Mouse (Mus musculus) CD4-positive, CD25-positive, alpha-beta regulatory T cell, adult 4 months (primary cell): ENCODE measurements around the gene Ms4a6d. TPM values are rescaled to one million over a fixed set of nuclear protein-coding genes. Genes with fewer than 3 reads are reported as not detected.
A peak's percentile ranks its signal among the peaks of the same experiment; 100 is the strongest.

ENCODE experiments used
- ATAC-seq: one replicate; pipeline ENCODE4 v1.8.0; 2017
- polyA plus RNA-seq, 2 experiments: library from polyadenylated mRNA; unstranded; fragments of 100-300 nt; shearing (Covaris generic); gene quantifications; one replicate each; pipeline ENCODE4 v1.2.1; 2017

Ms4a6d gene
- 10 to 100 TPM in 1 of 2 experiments, 1 to 10 TPM in 1; 8.9 to 10.9 TPM for polyA plus RNA-seq

DNA sequence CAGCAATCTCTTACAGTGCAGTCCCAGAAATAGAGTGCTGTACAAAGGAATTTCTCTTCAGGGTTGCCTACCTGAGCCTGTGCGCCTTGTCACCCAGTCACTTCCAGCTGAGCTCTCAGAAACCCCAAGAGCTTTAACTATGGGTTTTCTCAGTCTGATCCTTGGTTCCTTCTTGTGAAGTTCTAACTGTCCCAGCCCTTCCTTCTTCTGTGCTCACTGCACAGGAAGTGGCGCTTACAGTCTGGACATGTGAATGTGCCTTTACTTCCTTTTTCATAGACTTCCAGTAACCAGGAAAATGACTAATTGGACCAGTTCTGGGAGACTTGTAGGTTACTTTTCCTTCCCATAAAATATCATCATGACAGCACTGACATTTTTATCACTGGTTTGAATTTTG, at the start of gene Ms4a6d:
Ms4a6d (minus strand) TSS at position 247 of the 400 bp plus-strand sequence.
- no peak for ATAC-seq

DNA sequence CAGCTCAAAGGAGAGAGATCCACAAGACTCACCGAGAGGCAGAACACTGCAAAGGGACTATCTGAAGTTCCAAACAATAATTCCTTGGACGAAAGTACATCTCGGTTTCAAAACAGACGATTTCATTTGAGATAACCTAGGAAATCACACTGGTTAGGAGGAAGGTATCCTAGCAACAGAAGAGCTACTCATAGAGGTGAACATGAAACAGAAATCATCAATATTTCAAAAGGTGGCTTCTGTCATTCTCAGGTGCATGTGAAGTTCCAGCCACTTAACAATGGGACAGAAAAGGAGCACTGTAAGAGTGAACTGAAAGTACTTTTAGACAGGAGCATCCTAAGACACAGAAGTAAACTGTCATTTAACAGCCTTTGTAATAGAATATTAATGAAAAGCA, 44.9 kb upstream of the Ms4a6d start:
- ATAC-seq, result no peak

DNA sequence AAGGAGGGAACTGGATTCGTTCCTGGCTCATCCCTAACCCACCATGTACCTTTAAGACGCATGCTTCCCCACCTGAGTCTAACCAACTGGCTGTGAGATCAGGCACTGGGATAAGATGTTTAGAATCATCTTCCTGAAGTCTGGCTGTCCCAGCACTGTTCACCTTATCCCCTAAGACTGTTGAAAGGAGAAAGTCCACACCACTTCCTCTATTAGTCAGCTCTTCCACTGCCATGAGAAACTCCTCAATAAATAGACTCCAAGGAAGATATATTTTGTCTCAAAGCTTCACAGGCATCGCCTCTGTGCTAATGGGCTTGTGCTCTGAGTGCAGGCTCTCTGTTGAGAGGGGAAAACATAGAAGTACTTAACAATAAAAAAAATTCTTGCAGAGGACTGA, 41.5 kb upstream of the Ms4a6d start:
- no peak for ATAC-seq

DNA sequence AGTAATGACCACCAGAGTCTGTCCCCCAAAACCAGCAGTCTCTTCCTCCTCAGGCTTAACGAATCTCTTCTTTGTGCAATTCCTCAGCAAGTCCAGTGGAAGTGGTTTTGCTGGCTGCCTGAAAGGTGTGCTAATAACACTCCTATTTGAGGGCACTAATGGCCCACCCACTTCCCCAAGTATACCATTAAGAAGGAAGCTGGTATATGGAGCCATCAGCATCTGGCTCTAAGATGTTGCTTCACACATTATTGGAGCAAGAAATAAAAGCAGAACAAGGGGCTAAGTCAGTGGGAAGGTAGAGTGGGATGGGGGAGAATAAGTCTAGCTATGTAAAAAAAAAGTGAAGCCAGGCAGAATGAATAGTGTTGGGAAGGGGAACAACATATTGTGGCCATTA, 36.1 kb upstream of the Ms4a6d start, which contains the start of gene Ms4a3:
Ms4a3 (minus strand) TSS at position 120 of the 400 bp plus-strand sequence.
- ATAC-seq, result no peak

DNA sequence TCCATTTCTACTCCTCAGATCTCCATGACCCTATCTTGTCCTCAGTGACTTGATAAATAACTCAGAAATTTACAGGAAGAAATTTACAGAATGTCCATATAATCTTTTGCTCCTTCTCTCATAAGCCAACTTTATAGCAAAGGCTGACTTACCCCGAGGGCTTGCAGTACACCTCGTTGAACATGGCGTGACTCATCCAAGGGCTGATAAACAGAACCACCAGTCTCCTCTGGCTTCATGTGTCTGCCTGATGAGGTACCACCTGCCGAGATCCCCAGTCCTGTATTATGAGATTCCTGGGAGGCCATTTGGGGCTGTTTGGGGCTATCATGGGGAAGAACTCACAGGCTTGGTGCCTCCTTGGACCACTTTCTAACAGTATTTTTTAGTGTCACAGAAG, 34.4 kb upstream of the Ms4a6d start:
- no peak for ATAC-seq

DNA sequence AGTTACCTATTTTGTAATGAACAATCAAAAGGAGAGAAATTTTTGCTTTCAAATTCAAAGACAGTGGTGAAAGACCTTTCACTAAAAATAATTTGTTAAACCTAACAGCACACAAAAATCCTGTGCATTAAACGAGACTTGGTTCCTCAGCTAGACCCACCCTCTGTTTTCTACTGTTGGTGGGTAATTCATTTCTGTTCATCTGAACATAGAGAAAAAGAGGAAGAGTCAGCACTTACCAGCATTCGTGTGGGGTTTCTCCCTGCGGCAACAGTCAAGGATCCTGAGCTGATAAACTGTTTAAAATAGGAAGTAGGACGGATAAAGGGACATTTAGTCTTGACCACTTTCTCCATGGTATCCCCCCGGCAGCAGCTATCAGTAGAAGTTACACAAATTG, 30.9 kb upstream of the Ms4a6d start:
- no peak for ATAC-seq

DNA sequence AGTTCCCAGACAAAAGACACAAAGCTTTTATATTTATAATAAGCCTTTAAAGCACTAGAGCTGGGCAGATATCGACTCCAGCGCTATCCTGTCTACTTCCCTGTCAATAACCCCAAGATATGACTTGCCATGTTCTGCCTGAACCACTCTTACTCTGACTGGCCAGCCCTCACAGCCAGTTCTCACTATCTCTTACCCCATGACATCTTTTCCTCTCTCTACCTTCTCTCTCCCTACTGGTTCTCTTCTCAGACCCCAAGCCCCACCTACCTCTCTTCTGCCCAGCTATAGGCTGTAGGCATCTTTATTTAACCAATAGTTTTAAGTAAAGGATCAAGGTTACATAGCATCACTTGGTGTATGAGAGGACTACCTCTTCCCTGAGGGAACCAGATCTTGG, 29.7 kb upstream of the Ms4a6d start:
- no peak for ATAC-seq

DNA sequence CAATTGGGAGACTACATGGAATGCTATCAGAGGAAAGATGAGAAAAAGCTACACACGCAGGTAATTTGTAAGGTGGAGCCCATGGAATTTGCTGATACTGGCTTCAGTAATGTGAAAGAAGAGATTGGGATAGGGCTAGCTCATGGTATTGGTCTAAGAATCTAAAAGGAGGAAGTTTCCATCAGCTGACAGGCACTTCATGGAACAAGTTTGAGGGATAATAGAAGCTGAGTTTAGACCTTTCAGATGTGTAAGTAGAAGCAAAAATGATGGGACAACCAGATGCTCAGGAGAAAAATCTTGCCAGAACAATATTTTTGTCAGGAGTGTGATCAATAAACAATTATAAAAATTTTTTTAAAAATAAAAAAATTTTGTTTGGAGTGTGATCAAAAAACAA, 29.1 kb upstream of the Ms4a6d start:
- ATAC-seq, result no peak

DNA sequence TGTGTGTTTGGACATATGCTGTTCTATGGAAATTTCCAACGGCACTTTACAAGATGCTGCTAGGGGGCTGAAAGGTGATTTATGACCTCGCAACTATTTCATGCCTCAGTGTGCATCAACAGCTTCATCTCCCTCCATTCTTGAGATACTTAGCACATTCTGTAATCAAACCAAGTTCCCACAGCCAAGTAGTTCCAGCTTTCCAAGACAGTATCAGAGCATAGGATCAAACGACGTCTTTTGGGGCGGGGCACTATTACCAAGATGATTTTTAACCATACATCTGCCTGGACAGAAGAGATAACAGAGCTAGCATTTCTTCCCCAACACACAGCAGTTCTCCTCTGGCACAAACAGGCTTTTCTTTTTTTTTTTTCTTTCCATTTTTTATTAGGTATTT, 20.6 kb upstream of the Ms4a6d start:
- no peak for ATAC-seq

DNA sequence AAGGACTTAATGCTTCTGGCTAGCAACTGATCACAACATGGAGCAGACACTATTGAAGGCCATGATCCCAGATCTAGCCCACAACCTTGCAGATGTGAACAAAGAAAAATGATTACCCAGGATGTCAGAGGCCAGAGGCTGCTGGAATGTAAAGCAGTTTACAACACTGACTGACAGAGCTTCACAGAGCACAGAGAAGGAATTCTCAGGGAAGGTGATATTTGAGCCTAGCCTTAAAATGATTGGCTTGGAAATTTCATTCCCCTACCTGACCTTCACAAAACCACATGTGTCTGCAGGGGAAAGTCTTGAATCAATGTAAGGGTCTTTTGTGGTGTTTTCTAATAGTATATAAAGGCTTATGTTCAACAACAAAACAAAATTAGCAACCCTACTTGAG, 20.2 kb upstream of the Ms4a6d start:
- ATAC-seq, result no peak

DNA sequence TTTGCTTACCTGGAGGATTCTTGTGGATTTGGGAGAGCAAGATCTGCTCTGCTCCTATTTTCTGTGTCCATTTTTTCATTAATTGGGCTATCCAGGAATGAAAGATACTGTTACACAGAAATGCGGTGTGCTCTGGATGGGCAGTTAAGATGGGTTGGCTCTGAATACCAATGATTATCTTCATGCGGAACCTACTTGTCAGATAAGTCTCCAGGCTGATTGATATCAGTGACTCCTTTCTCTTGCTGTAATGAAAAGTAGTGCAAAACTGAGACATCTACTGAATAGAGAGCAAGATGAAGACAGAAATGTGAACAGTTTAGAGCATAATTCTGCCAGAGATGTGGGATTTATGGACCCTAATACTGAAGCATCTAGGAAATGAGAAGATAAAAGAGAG, 18.9 kb upstream of the Ms4a6d start, which contains the start of gene Ms4a2:
Ms4a2 (minus strand) TSS at position 169 of the 400 bp plus-strand sequence.
- ATAC-seq, result no peak

DNA sequence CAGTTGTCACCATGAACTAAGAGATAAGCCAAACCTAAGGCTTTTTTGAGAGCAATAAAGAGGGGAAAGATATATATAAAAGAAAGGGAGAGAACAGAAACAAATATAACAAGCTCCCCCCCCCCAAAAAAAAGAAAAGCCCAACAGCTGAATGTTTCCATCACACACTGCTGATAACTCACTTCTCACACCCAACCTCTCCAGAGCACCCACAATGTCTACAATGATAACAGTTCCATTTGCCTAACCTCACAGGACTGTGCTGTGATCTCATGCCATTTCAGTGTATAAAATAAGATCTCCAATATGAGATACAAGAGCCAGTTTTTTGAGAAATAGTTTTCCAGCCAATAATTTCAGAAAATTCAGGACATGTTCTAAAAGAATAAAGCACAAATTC, 13.3 kb upstream of the Ms4a6d start:
- ATAC-seq, result no peak

DNA sequence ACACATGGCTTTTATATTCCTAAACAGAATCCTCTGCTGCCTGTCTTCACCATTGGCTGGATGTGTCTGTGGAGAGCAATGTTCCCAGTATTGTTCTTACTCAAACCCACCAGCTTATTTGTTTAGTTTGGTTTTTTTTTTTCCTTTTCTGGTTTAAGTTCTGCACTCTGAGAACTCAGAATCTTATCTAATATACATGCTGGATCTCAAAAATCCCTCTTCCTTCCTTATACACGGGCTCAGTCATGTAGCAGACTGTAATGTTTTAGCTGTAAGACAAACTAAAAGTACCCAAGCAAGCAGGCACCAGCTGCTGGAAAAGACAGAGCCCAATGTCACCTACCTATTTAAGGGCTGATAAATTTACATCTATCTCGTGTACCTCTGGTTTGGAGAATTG, 10.2 kb upstream of the Ms4a6d start:
- no peak for ATAC-seq

DNA sequence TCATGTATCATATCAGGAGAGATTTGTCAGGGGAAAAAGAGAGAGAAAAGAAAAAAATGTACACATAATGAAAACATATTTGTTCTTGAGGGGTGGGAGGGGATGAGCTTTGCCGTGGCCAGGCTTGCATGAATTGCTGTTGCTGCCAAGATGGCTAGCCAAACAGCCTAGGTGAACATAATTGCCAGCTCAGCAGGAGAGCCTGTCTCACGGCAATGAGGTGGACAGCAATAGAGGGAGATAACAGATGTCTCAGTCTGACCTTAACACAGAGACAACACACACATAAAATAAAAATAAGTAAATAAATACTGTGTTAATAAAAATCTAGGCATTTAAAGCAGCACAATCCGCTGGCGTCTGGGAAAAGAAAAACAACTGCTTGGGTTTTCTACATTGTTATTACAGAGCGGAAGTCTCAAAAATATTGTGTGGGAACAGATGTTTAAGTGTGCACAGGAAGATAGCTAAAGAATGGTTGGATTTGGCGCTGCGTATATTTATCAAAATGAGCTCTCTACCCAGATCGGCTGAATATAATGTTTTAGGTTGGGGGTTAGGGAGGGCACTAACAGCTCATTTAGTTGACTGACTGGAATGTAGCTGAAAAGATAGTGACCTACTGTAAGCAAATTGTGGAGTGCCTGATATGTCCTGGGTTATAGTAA, 9.3 kb upstream of the Ms4a6d start:
- ATAC-seq, result no peak

DNA sequence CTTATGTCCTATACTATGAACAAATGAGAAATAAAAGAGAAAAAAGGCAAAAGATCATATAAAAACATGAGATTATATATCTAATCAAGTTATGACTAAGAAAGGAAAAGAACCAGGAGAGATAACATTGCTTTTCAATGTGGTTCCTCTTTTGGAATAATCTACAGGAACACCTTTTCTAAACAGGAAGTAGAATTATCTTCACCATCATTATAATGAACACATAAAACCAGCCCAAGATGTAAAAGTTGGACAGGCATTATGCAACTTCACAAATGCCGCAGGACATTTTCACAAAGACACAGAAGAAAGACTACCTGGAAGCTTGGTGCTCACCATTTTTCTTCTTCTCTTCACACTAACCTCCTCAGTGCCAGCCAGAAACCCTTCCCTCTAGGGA, 8.4 kb upstream of the Ms4a6d start:
- ATAC-seq, result no peak

DNA sequence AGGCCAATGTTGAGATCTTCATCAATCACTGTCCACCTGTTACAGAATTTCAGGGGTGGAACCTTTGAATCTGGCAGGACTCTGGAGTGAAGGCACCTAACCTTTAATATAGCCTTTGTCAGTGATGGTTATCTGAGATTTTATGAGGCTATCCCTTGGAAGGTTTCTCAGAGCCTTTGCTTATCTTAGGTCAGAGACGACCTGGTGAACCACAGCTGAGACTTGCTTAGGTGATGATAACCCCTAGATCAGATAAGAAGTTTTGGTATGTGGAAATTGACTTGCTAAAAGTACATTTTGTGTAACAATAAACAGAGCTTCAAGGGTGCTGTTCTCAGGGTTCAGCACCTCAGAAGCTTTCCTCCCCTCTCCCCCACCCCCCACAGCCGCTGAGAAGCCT, 7.6 kb upstream of the Ms4a6d start:
- no peak for ATAC-seq

DNA sequence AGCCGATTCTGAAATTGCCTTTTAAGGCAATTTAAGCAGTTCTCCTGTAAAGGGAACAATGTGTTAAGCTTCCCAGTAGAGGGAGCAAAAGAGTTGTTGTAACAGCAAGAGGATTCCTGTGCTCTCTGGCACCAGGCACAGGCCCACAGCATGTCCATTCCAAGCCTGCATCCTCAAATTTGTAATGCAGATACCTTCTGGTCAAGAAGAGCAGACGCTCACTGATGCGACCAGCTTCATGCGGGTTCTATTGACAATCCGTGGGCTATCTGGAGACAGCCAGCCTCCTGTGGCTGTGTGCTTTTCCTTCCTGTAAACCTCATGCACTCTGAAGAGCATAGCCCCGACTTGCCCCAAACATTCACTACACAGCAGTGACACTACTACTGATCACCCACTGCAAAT, 6.9 kb upstream of the Ms4a6d start:
- peak; percentile 66 for ATAC-seq

DNA sequence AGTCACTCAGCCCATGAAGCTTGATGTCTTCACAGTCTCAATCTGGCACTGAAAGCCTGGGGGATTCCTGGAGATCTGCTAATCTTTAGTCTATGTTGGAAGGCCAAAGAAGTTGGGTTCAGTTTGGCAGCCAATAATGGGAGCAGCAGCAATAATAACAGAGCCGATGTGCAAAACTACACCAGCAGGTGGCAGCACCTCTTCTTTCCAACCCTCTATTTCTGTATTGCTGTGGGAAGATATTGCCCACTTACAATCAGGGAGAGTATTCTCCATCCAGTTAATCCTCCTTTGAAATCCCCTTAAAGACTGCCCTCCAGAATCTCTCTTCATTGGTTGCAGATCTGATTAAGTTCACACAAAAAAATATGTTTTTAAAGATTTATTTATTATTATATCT, 3.5 kb upstream of the Ms4a6d start:
- ATAC-seq, result peak; percentile 56

DNA sequence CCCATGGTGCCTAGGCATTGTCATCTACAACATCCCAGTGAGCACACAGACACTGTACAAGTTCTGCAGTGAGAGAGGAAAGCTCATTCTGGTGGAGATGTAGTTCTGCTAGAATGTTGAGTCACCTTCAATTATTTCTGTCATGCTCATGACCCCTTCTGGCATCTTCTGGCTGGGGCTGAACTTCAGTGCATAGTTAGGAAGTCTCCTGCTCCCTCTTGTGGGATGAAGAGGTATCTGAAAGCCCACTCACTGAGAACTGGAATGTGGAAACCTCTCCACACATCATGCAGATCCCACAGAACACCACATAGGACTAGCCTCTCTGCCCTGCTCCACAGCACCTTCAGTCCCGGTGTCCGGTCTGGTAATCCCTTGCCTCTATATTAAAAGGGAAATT, 2.6 kb downstream of the Ms4a6d start:
- peak; percentile 94 for ATAC-seq

DNA sequence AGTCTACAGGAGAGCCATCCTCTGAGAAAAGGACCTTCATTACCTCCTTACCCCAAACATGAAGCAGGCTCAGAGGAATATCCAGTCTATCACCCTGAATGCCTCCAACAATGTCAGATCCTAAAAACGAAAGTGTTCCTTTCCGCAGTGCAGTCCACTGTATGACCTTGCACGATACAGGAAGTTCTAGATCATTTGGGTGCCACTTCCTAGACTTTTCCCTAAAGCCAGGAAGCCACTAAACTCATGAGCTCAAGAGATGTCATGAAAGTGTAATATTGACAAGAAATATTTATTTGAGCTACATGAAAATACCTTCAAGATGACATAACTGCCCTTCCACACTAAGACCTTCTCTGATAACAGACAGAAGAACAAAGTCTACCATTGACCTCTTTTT, 3.3 kb downstream of the Ms4a6d start:
- ATAC-seq, result peak; percentile 63

DNA sequence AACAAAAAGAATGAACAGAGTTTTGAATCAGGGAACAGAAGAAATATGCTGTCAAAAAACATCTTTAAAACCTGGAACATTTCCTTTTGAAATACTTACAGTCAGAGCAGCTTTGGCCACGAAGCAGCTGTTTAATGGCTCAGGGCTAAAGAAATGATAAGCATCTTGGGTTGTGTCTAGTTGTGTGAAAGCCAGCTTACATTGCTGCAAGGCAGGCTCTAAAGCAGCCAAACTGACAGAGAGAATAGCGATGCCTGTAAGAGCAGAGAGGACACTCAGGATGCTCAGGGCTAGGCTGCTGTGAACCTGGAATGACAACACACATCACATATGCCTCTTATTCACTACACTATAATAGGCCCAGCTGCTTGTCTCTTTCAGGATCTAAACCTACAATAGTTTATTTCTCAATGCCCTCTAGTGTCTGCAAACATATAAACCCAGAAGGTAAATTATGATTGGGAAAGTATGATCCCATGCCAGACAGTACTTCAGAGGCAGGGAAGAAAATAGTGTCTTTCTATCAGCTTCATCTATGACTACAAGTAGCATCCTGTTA, 14.7 kb downstream of the Ms4a6d start:
- peak; percentile 40 for ATAC-seq

DNA sequence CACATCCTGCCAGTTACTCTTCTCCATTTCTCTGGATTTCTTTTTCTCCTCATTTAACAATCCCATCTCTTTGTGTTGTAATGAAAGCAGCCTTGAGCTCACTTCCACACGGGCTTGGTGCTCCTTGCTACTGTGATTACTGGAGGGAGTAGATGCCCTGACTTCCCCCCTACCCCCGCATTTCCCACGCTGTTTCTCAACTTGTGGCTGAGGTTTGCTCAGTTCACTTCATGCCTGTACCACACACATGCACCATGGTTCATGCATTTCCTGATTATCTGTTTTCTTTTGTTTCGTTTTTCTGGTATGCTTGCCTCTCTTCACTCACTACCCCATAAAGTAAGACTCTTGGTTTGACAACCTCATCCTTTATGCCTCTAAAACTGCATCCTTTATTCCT, 15.4 kb downstream of the Ms4a6d start:
- peak; percentile 89 for ATAC-seq

DNA sequence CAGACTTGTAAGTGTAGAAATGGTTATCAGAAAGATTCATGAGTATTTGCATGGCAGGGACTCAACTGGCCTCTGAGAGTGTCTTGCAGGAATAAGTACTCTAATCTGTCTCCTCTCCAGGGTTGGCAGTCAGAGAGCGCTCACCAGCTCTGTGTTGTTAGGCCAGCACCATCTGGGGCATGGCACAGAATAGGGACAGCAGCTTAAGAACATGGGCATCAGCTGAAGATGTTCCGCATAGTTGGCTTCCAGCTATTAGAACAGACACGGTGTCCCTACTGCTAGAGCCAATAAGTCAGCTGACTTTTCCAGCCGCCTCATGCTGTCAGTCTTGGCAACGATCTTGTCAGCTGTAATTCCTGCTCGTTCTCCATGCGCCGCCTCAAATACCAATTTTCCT, 29.7 kb downstream of the Ms4a6d start:
- no peak for ATAC-seq

DNA sequence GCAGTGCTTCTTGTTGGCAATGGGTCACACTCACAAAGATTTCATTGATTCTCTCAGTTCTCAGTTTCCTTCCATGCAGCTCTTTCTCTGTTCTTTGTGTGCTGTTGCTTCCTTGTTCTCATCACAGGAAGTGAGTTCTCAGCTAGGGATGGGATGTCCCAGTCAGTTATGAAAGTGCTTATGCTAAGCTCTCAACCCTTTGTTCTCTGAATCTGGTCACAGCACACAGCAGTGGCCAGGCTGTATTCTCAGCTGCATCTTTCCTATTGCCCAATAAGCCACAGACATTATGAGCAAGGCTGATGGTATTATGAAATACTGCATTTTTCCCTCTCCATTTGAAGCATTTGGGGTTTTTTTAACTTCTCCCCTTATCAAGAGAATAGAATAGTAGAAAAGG, 45.1 kb downstream of the Ms4a6d start:
- peak; percentile 79 for ATAC-seq

DNA sequence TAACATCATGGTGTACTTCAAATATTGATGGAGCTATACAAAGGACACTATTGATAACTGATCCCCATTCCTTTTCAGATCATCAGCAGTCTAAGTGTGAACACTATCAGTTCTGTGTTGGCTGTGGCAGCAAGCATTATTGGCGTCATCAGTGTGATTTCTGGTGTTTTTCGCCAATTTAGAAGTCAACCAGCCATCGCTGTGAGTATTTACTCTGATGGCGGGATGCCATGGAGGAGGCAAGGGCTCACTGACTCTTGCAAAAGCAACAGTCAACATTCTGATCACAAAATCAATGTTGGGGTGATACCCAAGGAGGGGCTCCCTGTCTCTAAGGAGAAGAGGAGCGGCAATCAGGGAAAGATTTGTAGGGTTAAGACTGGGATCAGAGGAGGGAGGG, 49.9 kb downstream of the Ms4a6d start:
- ATAC-seq, result no peak
